Mouse (Mus musculus) erythroblast, embryonic 14.5 days (primary cell): ENCODE data around the gene Zswim3.

Experiments
- GATA1 ChIP-seq: IDR thresholded peaks from 2 replicates; pipeline ENCODE4 v1.6.1; 2012; ENCODE audit warnings: low read length, inconsistent platforms, mixed read lengths
- TAL1 ChIP-seq: IDR thresholded peaks from 3 replicates; pipeline ENCODE4 v1.6.1; 2012; ENCODE audit warnings: low read length, inconsistent platforms, mixed read lengths

GRCm38 (mm10) chr2:164757841-164758240, 47.1 kb upstream of the Zswim3 start:
- TF ChIP-seq TAL1 (no peak), GATA1 (no peak)
